Mouse (Mus musculus): ENCODE results near the gene Ptprq. TPM values are rescaled to one million over a fixed set of nuclear protein-coding genes. Genes with fewer than 3 reads are reported as not detected.

The Ptprq gene
- not detected in 4 replicates for total RNA-seq (2023; ENCODE audit: inconsistent age)

GRCm38 (mm10) chr10:107719806-107720205, at the start of gene Ptprq:
Ptprq (minus strand) TSS chr10:107720051.

GRCm38 (mm10) chr10:107494568-107494967, 225.3 kb downstream of the Ptprq start, which contains the start of gene Myf6:
Myf6 (minus strand) TSS chr10:107494737.

GRCm38 (mm10) chr10:107485870-107486269, 234.0 kb downstream of the Ptprq start, which contains the start of gene Myf5:
Myf5 (minus strand) TSS chr10:107486134.

Other genes starting within 250 kb of the Ptprq start
- not detected in 4 replicates for gene Myf5, start 233.9 kb downstream of the Ptprq start, total RNA-seq (2023; ENCODE audit: inconsistent age)
- not detected in 4 replicates for gene Myf6, start 225.3 kb downstream of the Ptprq start, total RNA-seq (2023; ENCODE audit: inconsistent age)
- not detected in 4 replicates for gene Otogl, start 192.1 kb upstream of the Ptprq start, total RNA-seq (2023; ENCODE audit: inconsistent age)

Data from B cell, adult (primary cell).